Mouse (Mus musculus) c-Kit-positive CD71-positive TER-119-positive erythroid progenitor cells, embryonic 14.5 days (primary cell): ENCODE results near the gene Tex30.
A peak's percentile ranks its signal among the peaks of the same experiment; 100 is the strongest.

Source experiments
- DNase-seq: peaks from one replicate; pipeline ENCODE4 v3.0.0-alpha.2; 2013; ENCODE audit warnings: low spot score

Tex30 gene

GRCm38 (mm10) chr1:44041797-44042554, 60.3 kb downstream of the Tex30 start:
- peak; percentile 52 for DNase-seq
